21 mouse cellular contexts compared by ENCODE assay signal in genomic region chr19:16502054-16502453, GRCm38 (mm10).
DNase-seq lines count a peak whose midpoint lies in the region; ATAC-seq and TF ChIP-seq lines count a peak whose summit lies in the region.
"Had no signal": no experiment of that assay in that cellular context is flagged by ENCODE, and none has a peak within 500 bp of the region (broad histone marks: within the 10 kb centered on the region; RNA-seq: fewer than 3 reads in every experiment).

No protein-coding gene starts in this region.

- H3K27ac ChIP-seq in intestine, embryonic 14.5 days (ENCODE audit: low read depth): peak overlapping the region; percentile 51; the same call in 1 of the 2 replicates
- no peak overlapping the region for H3K27ac ChIP-seq in intestine, postnatal 0 days (ENCODE audit: low read depth, low read length)
- H3K27ac ChIP-seq in lung, embryonic 15.5 days: peak overlapping the region; percentile 75
- peak overlapping the region; percentile 52; the same call in 1 of the 2 replicates for H3K27ac ChIP-seq in intestine, embryonic 15.5 days
- peak overlapping the region; percentile 17 for H3K27ac ChIP-seq in intestine, embryonic 16.5 days (ENCODE audit: low read length)
- H3K27ac ChIP-seq in liver, embryonic 11.5 days (ENCODE audit: low read depth, low read length): no peak overlapping the region
- H3K27ac ChIP-seq: embryonic facial prominence, embryonic 15.5 days; forebrain, embryonic 12.5 days; heart, embryonic 15.5 days; hindbrain, embryonic 10.5 days; hindbrain, embryonic 14.5 days had no signal

- no peak for DNase-seq in intestine, embryonic 14.5 days (ENCODE audit: low spot score)
- no peak for DNase-seq in lung, postnatal 4 days
- DNase-seq in liver, embryonic 11.5 days (ENCODE audit: low spot score): no peak
- DNase-seq: adrenal gland, adult 2 months; adrenal gland, postnatal 25 days; cerebellum, adult 18-20 months; cerebellum, adult 9-11 months; cerebellum, postnatal 36 days; gastrocnemius, postnatal 10 days had no signal

- no peaks in the 10 kb centered on the region for H3K27me3 ChIP-seq in intestine, embryonic 14.5 days (replicated peaks; ENCODE audit: control insufficient read depth, insufficient read depth, low read length)
- no peaks in the 10 kb centered on the region for H3K27me3 ChIP-seq in intestine, postnatal 0 days (replicated peaks; ENCODE audit: control insufficient read depth, insufficient read depth, low read length)
- H3K27me3 ChIP-seq in lung, embryonic 15.5 days: no peaks in the 10 kb centered on the region
- no peaks in the 10 kb centered on the region for H3K27me3 ChIP-seq in intestine, embryonic 15.5 days (replicated peaks)
- H3K27me3 ChIP-seq in intestine, embryonic 16.5 days (replicated peaks; ENCODE audit: control insufficient read depth, insufficient read depth, low read length): no peaks in the 10 kb centered on the region
- H3K27me3 ChIP-seq in liver, embryonic 11.5 days (replicated peaks; ENCODE audit: control insufficient read depth, insufficient read depth, low read length): no peaks in the 10 kb centered on the region
- H3K27me3 ChIP-seq: embryonic facial prominence, embryonic 15.5 days; forebrain, embryonic 12.5 days; heart, embryonic 15.5 days had no signal

- no peaks in the 10 kb centered on the region; the same call in 1 of the 2 replicates for H3K4me1 ChIP-seq in intestine, embryonic 14.5 days (replicated peaks; ENCODE audit: control insufficient read depth, insufficient read depth, low read length)
- H3K4me1 ChIP-seq in intestine, postnatal 0 days (replicated peaks; ENCODE audit: control insufficient read depth, insufficient read depth, low read length): no peaks in the 10 kb centered on the region
- H3K4me1 ChIP-seq in lung, embryonic 15.5 days: peaks cover 28% of the 10 kb centered on the region
- no peaks in the 10 kb centered on the region for H3K4me1 ChIP-seq in intestine, embryonic 15.5 days (replicated peaks)
- peaks cover 12% of the 10 kb centered on the region for H3K4me1 ChIP-seq in intestine, embryonic 16.5 days (ENCODE audit: control insufficient read depth, insufficient read depth, low read length)
- H3K4me1 ChIP-seq in liver, embryonic 11.5 days (replicated peaks; ENCODE audit: control insufficient read depth, insufficient read depth, low read length): no peaks in the 10 kb centered on the region
- H3K4me1 ChIP-seq: embryonic facial prominence, embryonic 15.5 days; heart, embryonic 15.5 days had no signal

- TF ChIP-seq CTCF in intestine, postnatal 0 days (IDR thresholded peaks at IDR 0.05; ENCODE audit: low read depth): no peak

- no peaks in the 10 kb centered on the region for H3K36me3 ChIP-seq in intestine, embryonic 14.5 days (ENCODE audit: control insufficient read depth, insufficient read depth, low read length)
- no peaks in the 10 kb centered on the region for H3K36me3 ChIP-seq in intestine, postnatal 0 days (ENCODE audit: control insufficient read depth, insufficient read depth)
- H3K36me3 ChIP-seq in lung, embryonic 15.5 days: no peaks in the 10 kb centered on the region
- no peaks in the 10 kb centered on the region for H3K36me3 ChIP-seq in intestine, embryonic 15.5 days
- no peaks in the 10 kb centered on the region for H3K36me3 ChIP-seq in intestine, embryonic 16.5 days (ENCODE audit: control insufficient read depth, insufficient read depth, low read length)
- no peaks in the 10 kb centered on the region for H3K36me3 ChIP-seq in liver, embryonic 11.5 days (ENCODE audit: control insufficient read depth, insufficient read depth, low read length)
- H3K36me3 ChIP-seq: embryonic facial prominence, embryonic 15.5 days; forebrain, embryonic 12.5 days; heart, embryonic 15.5 days; hindbrain, embryonic 10.5 days had no signal

- no peak overlapping the region for H3K4me3 ChIP-seq in intestine, embryonic 14.5 days (ENCODE audit: low read depth, low read length)
- no peak overlapping the region for H3K4me3 ChIP-seq in intestine, postnatal 0 days (ENCODE audit: low read depth, low read length)
- no peak overlapping the region for H3K4me3 ChIP-seq in lung, embryonic 15.5 days
- H3K4me3 ChIP-seq in intestine, embryonic 15.5 days (replicated peaks): no peak overlapping the region
- no peak overlapping the region for H3K4me3 ChIP-seq in intestine, embryonic 16.5 days (ENCODE audit: low read length)
- H3K4me3 ChIP-seq in liver, embryonic 11.5 days (ENCODE audit: low read depth, low read length): no peak overlapping the region
- H3K4me3 ChIP-seq: embryonic facial prominence, embryonic 15.5 days; erythroblast, embryonic 14.5 days; forebrain, embryonic 12.5 days; heart, embryonic 15.5 days; hindbrain, embryonic 10.5 days had no signal

- no peak overlapping the region for H3K9ac ChIP-seq in intestine, embryonic 14.5 days (ENCODE audit: low read length)
- H3K9ac ChIP-seq in intestine, postnatal 0 days (ENCODE audit: low read depth, low read length): no peak overlapping the region
- no peak overlapping the region for H3K9ac ChIP-seq in lung, embryonic 15.5 days
- no peak overlapping the region for H3K9ac ChIP-seq in intestine, embryonic 15.5 days
- no peak overlapping the region for H3K9ac ChIP-seq in intestine, embryonic 16.5 days (ENCODE audit: low read depth, low read length)
- H3K9ac ChIP-seq in liver, embryonic 11.5 days (ENCODE audit: low read depth, low read length): no peak overlapping the region
- H3K9ac ChIP-seq: embryonic facial prominence, embryonic 15.5 days; forebrain, embryonic 12.5 days; heart, embryonic 15.5 days; hindbrain, embryonic 14.5 days had no signal

- H3K4me2 ChIP-seq in intestine, embryonic 14.5 days (ENCODE audit: low read length): no peak overlapping the region
- H3K4me2 ChIP-seq in intestine, postnatal 0 days (replicated peaks; ENCODE audit: low read depth): no peak overlapping the region
- no peak overlapping the region for H3K4me2 ChIP-seq in lung, embryonic 15.5 days
- H3K4me2 ChIP-seq in intestine, embryonic 15.5 days (replicated peaks): no peak overlapping the region
- H3K4me2 ChIP-seq in intestine, embryonic 16.5 days (ENCODE audit: low read depth, low read length): no peak overlapping the region
- no peak overlapping the region for H3K4me2 ChIP-seq in liver, embryonic 11.5 days
- H3K4me2 ChIP-seq: embryonic facial prominence, embryonic 15.5 days; forebrain, embryonic 12.5 days; heart, embryonic 11.5 days; heart, embryonic 15.5 days; hindbrain, embryonic 14.5 days had no signal

- 40% methylated on average over 5 of the region's 5 CpGs for WGBS in intestine, embryonic 14.5 days
- 49% methylated on average over 5 of the region's 5 CpGs for WGBS in intestine, postnatal 0 days
- WGBS in lung, embryonic 15.5 days: 22% methylated on average over 5 of the region's 5 CpGs
- WGBS in intestine, embryonic 15.5 days: 46% methylated on average over 5 of the region's 5 CpGs
- WGBS in intestine, embryonic 16.5 days: 44% methylated on average over 5 of the region's 5 CpGs
- 63% methylated on average over 5 of the region's 5 CpGs for WGBS in liver, embryonic 11.5 days

- no peaks in the 10 kb centered on the region for H3K9me3 ChIP-seq in intestine, embryonic 14.5 days (ENCODE audit: control insufficient read depth, low read length)
- no peaks in the 10 kb centered on the region for H3K9me3 ChIP-seq in intestine, postnatal 0 days (ENCODE audit: control insufficient read depth)
- H3K9me3 ChIP-seq in lung, embryonic 15.5 days: no peaks in the 10 kb centered on the region
- no peaks in the 10 kb centered on the region for H3K9me3 ChIP-seq in intestine, embryonic 15.5 days
- H3K9me3 ChIP-seq in intestine, embryonic 16.5 days (ENCODE audit: control insufficient read depth, low read length): no peaks in the 10 kb centered on the region
- no peaks in the 10 kb centered on the region for H3K9me3 ChIP-seq in liver, embryonic 11.5 days (ENCODE audit: control insufficient read depth, low read length)
- H3K9me3 ChIP-seq: embryonic facial prominence, embryonic 15.5 days; forebrain, embryonic 12.5 days; heart, embryonic 15.5 days; hindbrain, embryonic 10.5 days had no signal

- ATAC-seq in intestine, embryonic 14.5 days (replicated peaks; ENCODE audit: low FRiP score, low TSS enrichment, low read depth): no peak
- no peak for ATAC-seq in intestine, postnatal 0 days
- ATAC-seq in lung, embryonic 15.5 days (ENCODE audit: borderline replicate concordance, extremely low read depth, low FRiP score, low TSS enrichment): peak; percentile 67; the same call in 1 of the 2 replicates
- no peak for ATAC-seq in intestine, embryonic 15.5 days
- no peak for ATAC-seq in intestine, embryonic 16.5 days
- ATAC-seq in liver, embryonic 11.5 days (replicated peaks; ENCODE audit: low FRiP score): no peak
- ATAC-seq: forebrain, embryonic 16.5 days had no signal

Comparison
In these comparisons a context has a peak if more than half of its experiments do, and no peak if none do; other contexts are left out.
1. H3K27ac ChIP-seq: peak in intestine, embryonic 14.5 days (single experiment), lung, embryonic 15.5 days (single experiment), intestine, embryonic 15.5 days (single experiment) and intestine, embryonic 16.5 days (single experiment); none in intestine, postnatal 0 days (single experiment) and liver, embryonic 11.5 days (single experiment).